Mouse (Mus musculus): ENCODE results near the gene Dhx37. TPM values are rescaled to one million over a fixed set of nuclear protein-coding genes. Genes with fewer than 3 reads are reported as not detected.

Dhx37 gene
- total RNA-seq, 2 experiments from 2014 or later = 12.4 to 13.8 TPM

DNA sequence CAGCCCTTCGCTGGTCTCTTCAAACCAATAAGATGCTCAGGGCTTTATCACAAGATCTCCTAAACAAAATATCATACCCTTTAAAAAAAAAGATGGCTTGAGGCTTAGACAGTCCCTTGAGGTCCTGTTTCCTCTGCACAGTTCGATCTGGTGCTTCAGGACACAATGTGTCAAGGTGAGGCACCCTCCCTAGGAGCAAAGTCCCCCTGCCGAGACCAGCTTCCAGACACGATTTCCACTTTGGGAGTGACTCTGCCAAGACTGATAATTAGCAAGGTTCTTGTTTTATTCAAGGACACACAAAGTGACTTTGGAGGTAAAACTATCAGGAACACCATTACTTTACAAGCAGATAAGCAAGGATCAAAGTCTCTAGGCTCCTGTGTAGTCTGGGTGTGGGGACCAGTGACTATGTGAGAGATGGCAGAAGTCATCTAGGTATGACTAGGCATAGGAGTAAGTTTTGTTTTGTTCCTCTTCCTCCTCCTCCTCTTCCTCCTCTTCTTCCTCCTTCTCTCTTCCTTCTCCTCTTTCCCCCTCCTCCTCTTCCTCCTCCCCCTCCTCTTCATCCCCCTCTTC, 69.0 kb downstream of the Dhx37 start:
- DNase-seq (ENCODE audit: low spot score in 2 of 2) = no peak

- peak in 1 of 2 experiments; percentile 33 for DNase-seq (ENCODE audit: low spot score in 2 of 2)
Observed at GRCm38 (mm10) chr5:125363894-125364293, 70.0 kb downstream of the Dhx37 start.

Small RNAs within 50 kb of the gene (microRNA-seq; reads per million reads assigned to microRNA genes)
- gene Gm27551 = 0 reads per million in 2 experiments

Other genes starting within 250 kb of the Dhx37 start
- 10 to 100 TPM; 46.1 to 54.3 TPM for gene Scarb1, start 93.0 kb downstream of the Dhx37 start, total RNA-seq (2021)
- gene Gm10382, start 44.8 kb downstream of the Dhx37 start, total RNA-seq (2021) = under 1 TPM; 0.28 to 0.52 TPM
- 100 to 1,000 TPM; 755 to 828 TPM for gene Ubc, start 43.9 kb downstream of the Dhx37 start, total RNA-seq (2021)
- 10 to 100 TPM; 89.0 to 90.0 TPM for gene Bri3bp, start 7.4 kb upstream of the Dhx37 start, total RNA-seq (2021)
- 10 to 100 TPM; 77.1 to 87.7 TPM for gene Aacs, start 41.7 kb upstream of the Dhx37 start, total RNA-seq (2021)
- 100 to 1,000 TPM in 1 of 2 experiments, 10 to 100 TPM in 1; 98.9 to 106 TPM for gene Tmem132b, start 97.7 kb upstream of the Dhx37 start, total RNA-seq (2021)

Data from layer of hippocampus, postnatal 14 days (tissue).